Mouse (Mus musculus) intestine, embryonic 15.5 days (tissue): ENCODE results near the gene Strn. TPM values are rescaled to one million over a fixed set of nuclear protein-coding genes. Genes with fewer than 3 reads are reported as not detected.

Experiments used
- ATAC-seq: fragments of 200-750 bp; cut with Nextera tagmentation; 2 replicates; pipeline ENCODE4 v1.8.0; 2017; ENCODE audit warnings: moderate TSS enrichment, moderate library complexity
- H3K27ac ChIP-seq: fragments of 300-500 bp; sonication (generic); 2 replicates; pipeline ENCODE4 v1.5.1; 2015; ENCODE audit warnings: mild to moderate bottlenecking, inconsistent platforms
- H3K27me3 ChIP-seq: fragments of 300-500 bp; sonication (generic); replicated peaks from 2 replicates; pipeline ENCODE4 v1.6.1; 2015; ENCODE audit warnings: inconsistent platforms
- H3K36me3 ChIP-seq: fragments of 300-500 bp; sonication (generic); 2 replicates; pipeline ENCODE4 v1.6.1; 2015; ENCODE audit warnings: inconsistent platforms
- H3K4me1 ChIP-seq: fragments of 300-500 bp; sonication (generic); replicated peaks from 2 replicates; pipeline ENCODE4 v1.6.1; 2015; ENCODE audit warnings: inconsistent platforms
- H3K4me2 ChIP-seq: fragments of 300-500 bp; sonication (generic); replicated peaks from 2 replicates; pipeline ENCODE4 v1.6.1; 2015; ENCODE audit warnings: mild to moderate bottlenecking, inconsistent platforms
- H3K4me3 ChIP-seq: fragments of 300-500 bp; sonication (generic); replicated peaks from 2 replicates; pipeline ENCODE4 v1.5.1; 2015; ENCODE audit warnings: inconsistent platforms
- H3K9ac ChIP-seq: fragments of 300-500 bp; sonication (generic); 2 replicates; pipeline ENCODE4 v1.6.1; 2015; ENCODE audit warnings: inconsistent platforms
- H3K9me3 ChIP-seq: fragments of 300-500 bp; sonication (generic); 2 replicates; pipeline ENCODE4 v1.6.1; 2016; ENCODE audit warnings: inconsistent platforms
- WGBS: fragments of 180-500 bp; shearing (Covaris S2); methylation state at CpG from one replicate; pipeline ENCODE4 v1.1.7; 2015; 5-methylcytosine and 5-hydroxymethylcytosine counted together
- polyA plus RNA-seq: library from polyadenylated mRNA; unstranded; fragments of >200 nt; fragmentation: Nextera tagmentation; extraction: Ambion mirVana; gene quantifications from 2 replicates; pipeline ENCODE4 v1.2.1, GENCODE M21; 2015

Gene Strn
- polyA plus RNA-seq, 1 experiment from 2014 or later: 5.3 TPM

- Histone ChIP-seq H3K4me3 (no peak overlapping the region), H3K27me3 (no peaks in the 10 kb centered on the region), H3K4me1 (peaks cover 11% of the 10 kb centered on the region), H3K9me3 (no peaks in the 10 kb centered on the region), H3K9ac (no peak overlapping the region), H3K27ac (no peak overlapping the region), H3K36me3 (no peaks in the 10 kb centered on the region), H3K4me2 (no peak overlapping the region)
- no peak for ATAC-seq
- WGBS: 51% methylated on average over 2 of the region's 2 CpGs
Measured at GRCm38 (mm10) chr17:78737771-78738170, 775 bp upstream of the Strn start.

GRCm38 (mm10) chr17:78736473-78736988 is 465 bp downstream of the Strn start:
- H3K4me3 ChIP-seq: peak overlapping the region; percentile 71
- under 1% methylated on average over 55 of the region's 60 CpGs for WGBS
- peak overlapping the region; percentile 88 for H3K9ac ChIP-seq
- no peaks in the 10 kb centered on the region for H3K36me3 ChIP-seq
- H3K27me3 ChIP-seq: no peaks in the 10 kb centered on the region
- H3K4me1 ChIP-seq: peaks cover 14% of the 10 kb centered on the region
- ATAC-seq: peak; percentile 98
- H3K4me2 ChIP-seq: peak overlapping the region; percentile 73
- no peaks in the 10 kb centered on the region for H3K9me3 ChIP-seq
- peak overlapping the region; percentile 96 for H3K27ac ChIP-seq

DNA sequence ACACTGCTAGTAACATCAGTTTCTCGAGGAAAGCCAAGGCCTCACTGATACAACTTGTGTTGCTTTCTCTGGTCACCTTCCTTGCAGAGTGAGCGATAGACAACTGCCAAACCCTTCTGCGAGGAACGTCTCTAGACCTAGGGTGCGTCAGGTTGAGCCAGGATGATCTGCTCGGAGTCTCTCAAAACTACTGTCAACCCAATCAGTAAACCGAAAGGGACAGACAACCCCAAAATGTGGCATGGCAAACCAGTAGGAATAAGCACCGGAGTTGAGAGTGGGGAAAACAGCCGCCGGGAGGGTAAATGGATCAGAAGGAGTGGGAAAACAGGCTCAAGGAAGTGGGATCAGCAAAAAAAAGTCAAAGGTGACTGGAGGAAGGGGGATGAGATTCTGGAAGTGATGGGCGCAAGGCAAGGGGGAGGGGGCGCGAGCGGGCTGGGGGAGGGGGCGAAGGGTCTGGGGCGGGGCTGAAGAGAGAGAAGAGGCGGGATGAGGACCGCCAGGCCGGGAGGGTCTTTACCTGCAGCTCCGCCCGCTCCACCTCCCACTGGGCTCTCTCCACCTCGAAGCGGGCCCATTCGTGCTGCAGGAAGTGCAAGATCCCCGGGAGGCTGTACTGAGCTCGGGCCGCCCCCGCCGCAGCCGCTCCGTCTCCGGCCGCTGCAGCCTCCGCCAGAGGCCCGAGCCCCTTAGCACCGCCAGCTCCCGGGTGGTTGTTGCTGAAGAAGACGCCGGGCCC is 1.1 kb downstream of the Strn start:
- WGBS: under 1% methylated on average over 29 of the region's 39 CpGs

DNA sequence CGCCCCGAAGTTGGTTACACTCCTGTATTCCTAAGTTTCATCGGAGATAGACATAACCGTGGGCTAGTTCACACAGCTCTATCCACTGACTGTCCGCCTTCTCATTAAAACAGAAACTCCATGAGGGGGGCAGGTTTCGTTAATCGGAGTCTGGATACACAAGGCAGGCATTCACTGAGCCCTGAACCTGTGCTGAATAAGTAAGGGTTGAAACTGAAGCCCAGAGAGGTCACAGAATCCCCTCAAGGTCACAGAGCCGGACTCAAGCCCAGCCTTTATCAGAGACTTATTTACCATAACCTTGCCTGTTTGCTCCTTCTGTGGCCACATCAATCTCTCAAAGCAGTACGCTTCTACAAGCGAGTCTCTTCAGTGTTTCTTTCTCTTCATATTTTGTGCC is 2.2 kb downstream of the Strn start:
- H3K9ac ChIP-seq: no peak overlapping the region

More for the DNA sequence above, 1.1 kb downstream of the Strn start:
- Histone ChIP-seq H3K27ac (peak overlapping the region; percentile 96), H3K4me3 (peak overlapping the region; percentile 71), H3K27me3 (no peaks in the 10 kb centered on the region), H3K4me2 (peak overlapping the region; percentile 73), H3K9me3 (no peaks in the 10 kb centered on the region), H3K9ac (peak overlapping the region; percentile 88), H3K4me1 (peaks cover 14% of the 10 kb centered on the region), H3K36me3 (no peaks in the 10 kb centered on the region)
- peak; percentile 82 for ATAC-seq

GRCm38 (mm10) chr17:78732056-78732455 is 4.9 kb downstream of the Strn start:
- Histone ChIP-seq H3K9me3 (no peaks in the 10 kb centered on the region), H3K27me3 (no peaks in the 10 kb centered on the region), H3K36me3 (no peaks in the 10 kb centered on the region), H3K4me2 (no peak overlapping the region), H3K27ac (no peak overlapping the region), H3K4me1 (peaks cover 14% of the 10 kb centered on the region), H3K4me3 (no peak overlapping the region), H3K9ac (no peak overlapping the region)
- 77% methylated on average over 1 of the region's 1 CpGs for WGBS
- no peak for ATAC-seq

More for the DNA sequence above, 2.2 kb downstream of the Strn start:
- ATAC-seq: no peak
- H3K36me3 ChIP-seq: no peaks in the 10 kb centered on the region
- H3K27me3 ChIP-seq: no peaks in the 10 kb centered on the region
- 68% methylated on average over 10 of the region's 10 CpGs for WGBS
- H3K4me2 ChIP-seq: peak overlapping the region; percentile 73
- peak overlapping the region; percentile 2; the same call in 1 of the 2 replicates for H3K4me3 ChIP-seq
- H3K4me1 ChIP-seq: peaks cover 14% of the 10 kb centered on the region
- no peak overlapping the region for H3K27ac ChIP-seq
- no peaks in the 10 kb centered on the region for H3K9me3 ChIP-seq

DNA sequence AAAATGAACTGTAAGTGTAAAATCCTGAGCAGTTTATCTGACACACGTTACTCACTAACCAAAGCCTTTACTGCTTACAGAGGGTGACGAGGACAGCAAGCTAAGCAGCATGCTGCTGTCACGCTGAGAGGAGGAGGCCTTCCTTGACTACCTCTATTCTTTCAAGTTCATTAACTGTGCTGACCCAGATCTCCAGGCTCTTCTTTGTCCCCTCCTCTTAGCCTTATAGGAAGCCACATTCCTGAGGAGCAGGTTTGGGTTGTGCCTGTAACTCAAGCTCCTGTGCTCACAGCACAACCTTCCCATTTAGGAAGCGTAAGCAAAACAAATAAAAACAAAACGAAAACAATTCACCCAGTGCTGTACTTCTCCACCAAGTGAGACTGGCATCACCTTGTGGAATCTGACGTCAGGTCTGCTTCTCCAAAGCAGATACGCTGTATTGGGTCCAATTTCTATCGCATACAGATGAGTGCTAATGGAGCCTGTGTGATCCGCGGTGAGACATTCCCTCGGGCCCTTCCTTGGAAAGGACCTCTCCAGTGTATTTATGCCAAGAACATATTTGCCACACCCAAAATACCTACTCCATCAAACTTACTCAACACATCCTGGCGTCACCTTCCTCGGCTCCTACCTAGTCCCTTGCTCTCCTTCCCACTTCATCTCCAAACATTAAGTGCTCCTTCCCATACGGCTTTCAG is 10.1 kb downstream of the Strn start:
- no peak overlapping the region for H3K9ac ChIP-seq
- H3K4me2 ChIP-seq: no peak overlapping the region
- H3K27me3 ChIP-seq: no peaks in the 10 kb centered on the region
- no peaks in the 10 kb centered on the region for H3K9me3 ChIP-seq
- 82% methylated on average over 14 of the region's 14 CpGs for WGBS
- ATAC-seq: no peak
- H3K4me3 ChIP-seq: no peak overlapping the region
- no peak overlapping the region for H3K27ac ChIP-seq
- H3K36me3 ChIP-seq: no peaks in the 10 kb centered on the region
- no peaks in the 10 kb centered on the region for H3K4me1 ChIP-seq

GRCm38 (mm10) chr17:78724461-78725055 is 12.4 kb downstream of the Strn start:
- Histone ChIP-seq H3K4me1 (no peaks in the 10 kb centered on the region), H3K27ac (no peak overlapping the region)

GRCm38 (mm10) chr17:78721690-78722089 is 15.3 kb downstream of the Strn start:
- no peaks in the 10 kb centered on the region for H3K27me3 ChIP-seq
- H3K4me3 ChIP-seq: no peak overlapping the region
- no peak overlapping the region for H3K27ac ChIP-seq
- no peak for ATAC-seq
- H3K36me3 ChIP-seq: peaks cover 6% of the 10 kb centered on the region; the same call in 1 of the 2 replicates
- no peak overlapping the region for H3K9ac ChIP-seq
- 72% methylated on average over 7 of the region's 7 CpGs for WGBS
- no peaks in the 10 kb centered on the region for H3K4me1 ChIP-seq
- no peaks in the 10 kb centered on the region for H3K9me3 ChIP-seq
- H3K4me2 ChIP-seq: no peak overlapping the region

More at GRCm38 (mm10) chr17:78724461-78725055, 12.4 kb downstream of the Strn start:
- H3K9me3 ChIP-seq: no peaks in the 10 kb centered on the region
- H3K4me3 ChIP-seq: no peak overlapping the region
- no peaks in the 10 kb centered on the region for H3K36me3 ChIP-seq
- H3K9ac ChIP-seq: no peak overlapping the region
- H3K4me2 ChIP-seq: no peak overlapping the region
- ATAC-seq: peak; percentile 87
- WGBS: 32% methylated on average over 6 of the region's 6 CpGs
- H3K27me3 ChIP-seq: no peaks in the 10 kb centered on the region

- H3K4me1 ChIP-seq: no peaks in the 10 kb centered on the region
- peaks cover 6% of the 10 kb centered on the region; the same call in 1 of the 2 replicates for H3K36me3 ChIP-seq
- no peak overlapping the region for H3K9ac ChIP-seq
- H3K9me3 ChIP-seq: no peaks in the 10 kb centered on the region
- no peak overlapping the region for H3K4me3 ChIP-seq
- H3K4me2 ChIP-seq: no peak overlapping the region
- 89% methylated on average over 13 of the region's 13 CpGs for WGBS
- no peaks in the 10 kb centered on the region for H3K27me3 ChIP-seq
- no peak overlapping the region for H3K27ac ChIP-seq
- no peak for ATAC-seq
Measured at GRCm38 (mm10) chr17:78719086-78719485, 17.9 kb downstream of the Strn start.

DNA sequence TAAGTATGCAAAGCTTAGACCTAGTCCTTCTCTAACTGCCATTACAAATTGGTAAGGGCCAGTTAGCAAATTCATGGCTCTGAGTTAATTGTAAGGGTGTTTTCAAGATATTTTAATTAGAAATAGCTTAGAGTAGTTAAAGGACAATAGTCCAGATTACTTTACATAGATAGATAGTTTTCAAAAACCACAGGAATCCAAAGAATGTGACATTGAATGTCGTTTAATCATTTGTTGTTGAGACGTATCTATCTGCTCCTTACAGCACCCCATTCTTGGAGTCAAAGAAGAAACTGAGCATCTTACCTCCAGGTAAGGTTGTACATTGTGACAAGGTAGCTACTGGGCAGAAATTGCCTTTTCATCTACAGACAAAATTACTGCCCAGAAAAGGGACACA is 26.7 kb downstream of the Strn start:
- H3K27ac ChIP-seq: no peak overlapping the region
- no peaks in the 10 kb centered on the region for H3K27me3 ChIP-seq
- no peak for ATAC-seq
- H3K9me3 ChIP-seq: no peaks in the 10 kb centered on the region
- no peak overlapping the region for H3K9ac ChIP-seq
- no peak overlapping the region for H3K4me2 ChIP-seq
- H3K36me3 ChIP-seq: no peaks in the 10 kb centered on the region
- no peaks in the 10 kb centered on the region for H3K4me1 ChIP-seq
- H3K4me3 ChIP-seq: no peak overlapping the region
- WGBS: 64% methylated on average over 2 of the region's 2 CpGs

- Histone ChIP-seq H3K4me3 (no peak overlapping the region), H3K27me3 (no peaks in the 10 kb centered on the region), H3K9me3 (no peaks in the 10 kb centered on the region), H3K27ac (no peak overlapping the region), H3K36me3 (no peaks in the 10 kb centered on the region), H3K4me1 (no peaks in the 10 kb centered on the region), H3K4me2 (no peak overlapping the region), H3K9ac (no peak overlapping the region)
- WGBS: 86% methylated on average over 7 of the region's 7 CpGs
- ATAC-seq: no peak
Measured at GRCm38 (mm10) chr17:78708422-78708821, 28.6 kb downstream of the Strn start.

GRCm38 (mm10) chr17:78702988-78703387 is 34.0 kb downstream of the Strn start:
- Histone ChIP-seq H3K4me3 (no peak overlapping the region), H3K27me3 (no peaks in the 10 kb centered on the region), H3K4me1 (no peaks in the 10 kb centered on the region), H3K9ac (no peak overlapping the region), H3K27ac (no peak overlapping the region), H3K36me3 (no peaks in the 10 kb centered on the region), H3K4me2 (no peak overlapping the region), H3K9me3 (no peaks in the 10 kb centered on the region)
- ATAC-seq: no peak
- 89% methylated on average over 7 of the region's 7 CpGs for WGBS
